Mouse (Mus musculus) bone marrow, adult 2 months (tissue): ENCODE measurements at regions not wholly inside any gene's neighbourhood (a gene's known extent, or its start where the extent isn't known, plus 50 kb on each side); places are given as distances from the start of the nearest gene placed in this dataset.
"Not testable (repeated sequence)": the region's sequence is repeated elsewhere in the genome, so short reads cannot be mapped to it uniquely, and the experiment has no call there.

Experiments
- H3K27ac ChIP-seq: fragments of 200-500 bp; 2 replicates; pipeline ENCODE4 v1.5.1; 2012; ENCODE audit warnings: low read depth, mild to moderate bottlenecking, control low read depth, inconsistent platforms, low read length; ENCODE audit not compliant: control insufficient read depth, poor library complexity, insufficient read depth
- H3K4me1 ChIP-seq: fragments of 200-500 bp; 2 replicates; pipeline ENCODE4 v1.6.1; 2011; ENCODE audit warnings: low read length; ENCODE audit not compliant: control insufficient read depth, insufficient read depth
- H3K4me3 ChIP-seq: fragments of 200-500 bp; replicated peaks from 2 replicates; pipeline ENCODE3; 2011; ENCODE audit warnings: mild to moderate bottlenecking, low read depth, low read length, control low read depth; ENCODE audit not compliant: control insufficient read depth
- CTCF ChIP-seq: fragments of 200-500 bp; IDR thresholded peaks from 2 replicates; pipeline ENCODE4 v1.5.1; 2011; ENCODE audit warnings: low read length, control low read depth; ENCODE audit not compliant: control insufficient read depth, insufficient read depth
- POLR2A ChIP-seq: fragments of 200-500 bp; IDR thresholded peaks from 2 replicates; pipeline ENCODE4 v1.6.1; 2011; ENCODE audit warnings: low read depth, mild to moderate bottlenecking, control low read depth, low read length, borderline replicate concordance; ENCODE audit not compliant: control insufficient read depth
- WGBS: fragments of 180-500 bp; shearing (Covaris S2); methylation state at CpG from one replicate; pipeline ENCODE4 v1.1.7; 2018; 5-methylcytosine and 5-hydroxymethylcytosine counted together

DNA sequence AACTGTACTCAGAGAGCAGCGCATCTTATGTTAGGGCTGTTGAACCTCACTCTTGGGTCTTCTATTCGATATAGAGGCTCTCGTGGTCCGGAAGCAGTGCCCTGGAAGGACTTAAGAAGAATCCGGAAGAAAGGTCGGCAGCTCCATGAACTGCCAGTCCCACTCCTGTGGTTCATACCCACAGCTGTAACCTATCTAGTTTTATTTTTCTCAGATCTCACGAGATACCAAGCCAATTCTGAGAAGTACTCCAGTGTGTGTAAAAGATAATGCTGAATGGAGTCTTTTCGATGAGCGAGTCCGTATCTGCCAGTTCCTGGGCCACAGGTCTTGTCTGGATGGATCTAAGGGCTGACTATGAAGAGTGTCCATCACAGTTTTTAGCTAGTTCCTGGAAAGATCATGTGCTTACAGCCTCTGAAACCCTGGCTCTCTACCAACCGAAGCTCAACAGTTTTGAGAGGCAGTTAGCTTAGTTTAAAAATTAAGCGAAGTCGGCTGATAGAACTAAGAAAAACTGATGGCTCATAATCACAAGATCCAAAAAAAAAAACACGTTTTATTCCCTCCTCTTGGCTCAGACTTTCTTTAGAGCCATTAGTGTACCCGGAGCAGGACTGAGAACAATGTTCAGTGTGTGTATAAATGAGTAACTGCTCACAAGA lies 86.5 kb upstream of the Abca1 start:
- TF ChIP-seq POLR2A (no peak), CTCF (no peak)
- H3K4me1 ChIP-seq = no peaks in the 10 kb centered on the region
- WGBS = 72% methylated on average over 15 of the region's 15 CpGs
- no peak overlapping the region for H3K4me3 ChIP-seq
- H3K27ac ChIP-seq = no peak overlapping the region

DNA sequence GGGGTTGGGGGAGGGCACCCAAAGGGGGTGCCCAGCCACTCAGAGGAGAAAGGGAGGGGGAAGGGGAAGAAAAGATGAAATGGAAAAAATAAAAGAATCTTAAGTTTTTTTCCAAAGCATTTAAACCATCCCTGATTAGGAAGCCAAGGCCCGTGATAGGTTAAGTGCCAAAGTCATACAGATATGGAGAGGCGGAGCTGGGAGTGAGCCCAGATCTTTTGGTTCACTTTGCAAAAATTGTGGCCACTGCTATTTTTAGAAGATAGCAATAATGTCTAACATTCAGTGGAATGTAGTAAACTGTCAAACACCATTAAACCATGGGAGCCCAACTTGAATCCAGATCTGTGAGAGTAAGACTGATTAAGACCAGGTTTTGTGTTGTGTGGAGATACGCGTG lies 85.9 kb upstream of the Abca1 start:
- H3K4me3 ChIP-seq = no peak overlapping the region
- TF ChIP-seq POLR2A (no peak), CTCF (no peak)
- 76% methylated on average over 4 of the region's 4 CpGs for WGBS
- H3K27ac ChIP-seq = no peak overlapping the region
- no peaks in the 10 kb centered on the region for H3K4me1 ChIP-seq

DNA sequence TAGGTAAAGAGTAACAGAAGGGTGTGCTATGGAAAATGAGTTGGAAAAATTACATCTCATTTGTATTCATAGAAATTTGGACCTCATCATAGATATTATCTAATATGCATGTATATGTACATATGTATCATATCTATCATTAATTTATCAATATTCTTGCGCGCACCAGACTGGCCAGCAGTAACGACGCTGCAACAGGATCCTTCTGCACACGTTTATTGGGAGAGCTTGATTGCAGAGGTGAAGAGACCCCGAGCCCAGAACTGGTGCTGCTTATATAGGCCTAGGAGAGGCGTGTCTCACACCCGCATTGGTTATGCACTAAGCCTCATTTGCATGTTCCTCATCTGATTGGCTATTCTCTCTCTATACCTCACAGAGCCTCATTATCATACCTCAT lies 83.8 kb upstream of the Abca1 start:
- H3K27ac ChIP-seq, H3K4me3 ChIP-seq, H3K4me1 ChIP-seq: not testable (repeated sequence)
- 91% methylated on average over 8 of the region's 8 CpGs for WGBS

DNA sequence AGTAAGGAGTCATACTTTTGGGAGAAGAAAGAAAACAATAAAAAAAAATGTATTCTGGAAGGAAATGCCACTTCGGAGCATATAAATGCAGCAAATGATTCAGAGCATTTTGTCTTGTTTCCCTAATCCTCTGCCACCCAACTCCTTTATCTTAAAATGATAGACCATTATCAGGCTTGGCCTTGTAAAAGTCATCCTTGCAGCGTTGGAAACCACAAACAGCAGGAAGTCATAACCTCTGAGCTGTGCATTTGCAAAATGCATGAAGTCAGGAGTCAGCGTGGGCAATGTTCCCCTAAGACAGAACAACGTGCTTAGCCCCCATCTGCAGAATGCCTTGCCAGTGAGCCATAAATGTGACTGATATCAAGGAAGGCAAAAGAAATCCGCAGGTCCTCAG lies 80.2 kb upstream of the Abca1 start:
- H3K27ac ChIP-seq = no peak overlapping the region
- WGBS = 2% methylated on average over 5 of the region's 5 CpGs

DNA sequence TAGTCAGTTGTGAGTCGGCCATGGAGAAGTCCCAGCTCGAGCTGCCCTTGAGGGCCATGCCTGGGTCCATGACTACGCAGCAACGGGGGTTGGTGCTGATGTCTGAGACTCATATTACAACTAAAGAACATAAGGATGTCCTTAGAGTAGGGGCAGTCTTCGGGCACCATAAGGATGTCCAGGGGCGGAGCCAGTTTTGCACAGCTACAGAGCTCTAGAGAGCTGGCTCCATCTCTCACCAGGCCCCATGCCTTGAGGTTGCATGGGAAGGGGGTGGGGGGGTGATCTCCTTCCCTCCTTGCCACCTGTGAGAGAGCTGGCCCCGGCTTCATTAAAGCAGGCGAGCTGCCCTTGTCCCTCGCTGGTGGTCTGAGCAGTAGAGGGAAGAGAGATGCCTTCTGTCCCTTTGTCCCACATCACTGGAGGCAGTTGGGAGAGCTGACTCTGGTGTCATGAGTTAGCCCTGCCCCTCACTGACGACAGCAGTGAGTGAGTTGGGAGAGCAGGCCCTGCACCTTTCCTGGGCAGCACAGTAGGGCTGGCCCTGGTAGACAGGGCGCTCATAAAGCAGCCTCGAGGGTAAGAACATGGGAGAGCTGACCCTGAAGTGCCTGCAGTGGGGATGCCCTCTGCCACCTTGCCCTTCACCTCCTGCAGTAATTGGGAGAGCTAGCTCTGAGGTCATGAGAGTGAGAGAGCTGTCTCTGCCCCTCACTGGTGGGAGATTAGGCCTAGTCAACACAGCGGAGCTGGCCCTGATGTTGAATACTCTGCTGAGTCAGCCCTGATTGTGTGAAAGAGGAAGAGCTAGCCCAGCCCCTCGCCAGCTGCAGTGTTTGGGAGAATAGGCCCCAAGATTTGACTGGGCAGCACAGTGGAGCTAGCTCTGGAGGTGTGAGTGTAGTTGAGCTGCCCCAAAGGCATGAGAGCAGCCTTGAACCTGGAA lies 78.9 kb upstream of the Abca1 start:
- WGBS = 66% methylated on average over 14 of the region's 14 CpGs
- Histone ChIP-seq H3K27ac (no peak overlapping the region; the same call in 1 of the 2 replicates), H3K4me3 (no peak overlapping the region), H3K4me1 (no peaks in the 10 kb centered on the region; the same call in 1 of the 2 replicates)
- TF ChIP-seq CTCF = no peak
- TF ChIP-seq POLR2A = no peak

More for the DNA sequence above, 80.2 kb upstream of the Abca1 start:
- Histone ChIP-seq H3K4me1 (no peaks in the 10 kb centered on the region; the same call in 1 of the 2 replicates), H3K4me3 (no peak overlapping the region)
- no peak for TF ChIP-seq CTCF
- TF ChIP-seq POLR2A = no peak

DNA sequence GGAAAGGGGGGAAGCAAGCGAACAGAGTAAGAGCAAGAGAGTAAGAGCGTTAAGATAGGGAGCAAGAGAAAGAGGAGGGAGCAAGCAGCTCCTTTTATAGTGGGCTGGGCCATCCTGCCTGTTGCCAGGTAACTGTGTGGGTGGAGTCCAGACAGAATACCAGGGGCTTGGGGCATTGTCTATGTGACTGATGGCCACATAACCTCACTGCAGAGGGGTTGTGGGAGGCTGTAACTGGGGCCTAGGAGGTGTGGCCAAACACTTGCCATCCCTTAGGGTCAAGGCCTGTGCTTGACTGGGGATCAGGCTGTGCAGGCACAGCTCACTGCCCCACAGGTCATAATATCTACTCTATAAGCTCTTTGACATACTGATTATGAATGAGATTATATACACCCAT lies 76.2 kb upstream of the Abca1 start:
- Histone ChIP-seq H3K27ac (no peak overlapping the region), H3K4me1 (no peaks in the 10 kb centered on the region; the same call in 1 of the 2 replicates), H3K4me3 (no peak overlapping the region)
- TF ChIP-seq CTCF (no peak), POLR2A (no peak)
- WGBS = 72% methylated on average over 2 of the region's 2 CpGs

DNA sequence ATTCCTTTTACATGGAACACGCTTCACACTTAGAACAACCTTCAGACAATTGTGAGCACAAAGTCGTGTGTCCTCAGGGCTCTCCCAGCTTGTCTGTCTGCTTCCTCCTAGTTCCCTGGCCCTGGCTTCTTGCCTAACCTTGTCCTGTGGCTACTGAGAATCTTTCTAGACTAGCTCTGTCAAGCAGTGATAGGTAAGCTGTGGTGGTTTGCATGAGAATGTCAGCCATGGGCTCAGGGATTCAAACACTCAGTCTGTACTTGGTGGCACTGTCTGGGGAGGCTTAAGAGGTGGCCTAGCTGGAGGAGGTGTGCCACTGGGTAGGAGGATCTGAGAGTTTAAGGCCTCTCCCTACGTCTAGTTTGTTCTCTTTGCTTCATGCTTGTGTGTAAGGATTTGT lies 72.7 kb upstream of the Abca1 start:
- Histone ChIP-seq H3K4me1 (no peaks in the 10 kb centered on the region), H3K27ac (no peak overlapping the region), H3K4me3 (no peak overlapping the region)
- TF ChIP-seq POLR2A = no peak
- TF ChIP-seq CTCF = no peak
- 61% methylated on average over 3 of the region's 3 CpGs for WGBS

DNA sequence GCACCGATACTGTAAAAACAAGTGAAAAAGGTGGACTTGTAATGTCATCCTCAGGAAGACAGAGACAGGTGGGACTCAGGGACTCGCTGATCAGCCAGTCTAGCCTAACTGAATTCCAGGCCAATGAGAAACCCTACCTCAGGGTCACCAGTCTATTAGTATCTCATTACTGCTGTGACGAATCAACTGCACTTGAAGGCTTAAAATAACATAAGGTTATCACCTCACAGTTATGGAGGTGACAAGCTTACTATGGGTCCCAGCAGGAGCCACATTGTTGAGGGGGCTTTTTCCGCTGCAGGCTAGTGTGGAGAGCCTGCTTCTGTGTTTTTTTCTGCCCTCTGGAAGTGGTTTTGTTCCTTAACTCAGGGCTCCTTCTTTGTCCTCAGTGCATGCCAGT lies 72.2 kb upstream of the Abca1 start:
- 84% methylated on average over 4 of the region's 4 CpGs for WGBS
- TF ChIP-seq CTCF (no peak), POLR2A (no peak)
- Histone ChIP-seq H3K27ac (no peak overlapping the region), H3K4me3 (no peak overlapping the region), H3K4me1 (no peaks in the 10 kb centered on the region; the same call in 1 of the 2 replicates)
